Mouse (Mus musculus): ENCODE measurements around the gene Olfr983. TPM values are rescaled to one million over a fixed set of nuclear protein-coding genes. Genes with fewer than 3 reads are reported as not detected.

Gene Olfr983
- not detected for polyA plus RNA-seq (2014; fragmentation: Illumina TruSeq; extraction: RNeasy Lipid Tissue Mini Kit (QIAGEN cat#74804); ENCODE audit: low read depth, low replicate concordance)

DNA sequence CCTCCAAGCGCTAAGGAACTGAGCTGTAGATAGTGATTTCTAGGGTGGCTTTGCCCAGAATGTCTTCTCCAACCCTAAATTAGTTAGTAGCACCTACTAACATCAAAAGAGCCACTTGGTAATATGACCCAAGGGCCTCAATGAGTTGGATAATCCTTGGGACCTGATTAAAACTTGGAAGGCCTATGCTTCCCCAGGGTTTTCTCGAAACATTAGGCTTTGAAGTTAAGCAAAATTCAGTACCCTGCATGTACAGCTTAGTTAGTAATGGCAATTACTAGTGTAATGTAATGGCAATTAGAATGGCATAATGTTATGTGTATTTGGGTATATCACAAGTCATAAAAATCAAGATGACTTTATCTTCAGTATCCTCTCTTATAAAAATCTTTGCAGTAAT is at the start of gene Olfr983:
TSS of gene Olfr983 (minus strand) at position 101 of the 400 bp plus-strand sequence.

DNA sequence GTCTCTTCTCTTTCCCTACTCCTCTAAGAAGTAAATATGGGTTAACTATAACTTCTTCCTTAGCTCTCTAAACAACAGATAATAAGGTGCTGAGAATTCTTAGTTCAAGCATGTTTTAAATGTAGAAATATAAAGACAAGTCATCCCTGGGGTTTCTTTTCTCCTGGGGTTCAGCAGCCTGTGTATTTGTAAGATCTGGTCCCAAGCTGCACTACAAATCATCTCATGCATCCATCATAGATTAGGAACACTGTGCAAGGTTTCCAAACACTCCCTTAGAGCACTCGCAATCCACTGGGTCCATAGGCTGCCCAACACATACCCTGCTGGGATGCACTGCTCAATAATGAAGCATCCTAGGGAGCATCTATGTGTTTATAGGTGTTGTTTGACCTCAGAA is 36.7 kb upstream of the Olfr983 start, which contains the start of gene Olfr985:
TSS of gene Olfr985 (minus strand) at position 101 of the 400 bp plus-strand sequence.

DNA sequence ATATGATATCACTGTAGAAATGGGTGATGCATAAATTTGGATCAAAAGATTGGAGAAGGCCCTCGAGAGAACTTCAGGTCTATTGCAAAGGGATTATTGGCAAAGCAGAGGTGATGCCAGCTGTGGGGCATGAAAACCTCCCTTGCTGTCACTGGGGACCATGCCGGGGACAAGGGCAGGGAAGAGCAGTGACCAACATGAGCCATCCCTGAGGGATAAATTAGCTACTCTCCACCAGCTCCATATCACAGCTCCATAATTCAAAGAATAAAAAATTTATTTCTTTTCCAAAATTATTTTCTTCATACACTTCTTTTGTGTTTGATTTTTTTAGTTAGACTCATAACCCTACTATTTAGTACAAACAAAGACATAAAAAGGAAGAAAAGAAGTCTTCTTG is 20.7 kb upstream of the Olfr983 start, which contains the start of gene Olfr984:
TSS of gene Olfr984 (minus strand) at position 101 of the 400 bp plus-strand sequence.

DNA sequence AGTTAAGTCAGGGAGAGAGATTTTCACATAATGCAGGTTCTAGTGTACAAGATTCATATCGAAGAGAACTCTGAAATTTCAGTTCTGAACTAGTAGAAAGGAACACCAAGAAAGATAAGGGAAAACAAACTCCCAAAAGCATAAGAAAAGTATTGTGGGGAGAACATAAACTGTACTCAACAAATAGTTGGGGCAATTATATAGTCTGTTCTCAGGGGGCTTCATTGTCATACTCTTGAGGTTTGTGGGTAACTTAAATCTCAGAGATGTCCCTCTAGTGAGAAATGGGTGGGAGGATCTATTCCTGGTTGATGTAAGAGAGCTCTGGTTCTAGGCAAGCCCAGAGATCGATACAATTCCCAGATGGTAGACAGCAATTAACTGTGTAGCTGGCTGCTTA is 19.9 kb downstream of the Olfr983 start, which contains the start of gene Olfr982:
TSS of gene Olfr982 (plus strand) at position 301 of the 400 bp plus-strand sequence.

Other genes with a start within 250 kb of the Olfr983 start
- not detected for gene Olfr972, start 227.2 kb downstream of the Olfr983 start, polyA plus RNA-seq (2014; fragmentation: Illumina TruSeq; extraction: RNeasy Lipid Tissue Mini Kit (QIAGEN cat#74804); ENCODE audit: low read depth, low replicate concordance)
- not detected for gene Olfr229, start 186.3 kb downstream of the Olfr983 start, polyA plus RNA-seq (2014; fragmentation: Illumina TruSeq; extraction: RNeasy Lipid Tissue Mini Kit (QIAGEN cat#74804); ENCODE audit: low read depth, low replicate concordance)
- gene Olfr974, start 156.1 kb downstream of the Olfr983 start, polyA plus RNA-seq (2014; fragmentation: Illumina TruSeq; extraction: RNeasy Lipid Tissue Mini Kit (QIAGEN cat#74804); ENCODE audit: low read depth, low replicate concordance), result not detected
- gene Olfr975, start 141.5 kb downstream of the Olfr983 start, polyA plus RNA-seq (2014; fragmentation: Illumina TruSeq; extraction: RNeasy Lipid Tissue Mini Kit (QIAGEN cat#74804); ENCODE audit: low read depth, low replicate concordance), result not detected
- not detected for gene Olfr976, start 132.5 kb downstream of the Olfr983 start, polyA plus RNA-seq (2014; fragmentation: Illumina TruSeq; extraction: RNeasy Lipid Tissue Mini Kit (QIAGEN cat#74804); ENCODE audit: low read depth, low replicate concordance)
- gene Olfr978, start 101.5 kb downstream of the Olfr983 start, polyA plus RNA-seq (2014; fragmentation: Illumina TruSeq; extraction: RNeasy Lipid Tissue Mini Kit (QIAGEN cat#74804); ENCODE audit: low read depth, low replicate concordance), result not detected
- gene Olfr979, start 90.1 kb downstream of the Olfr983 start, polyA plus RNA-seq (2014; fragmentation: Illumina TruSeq; extraction: RNeasy Lipid Tissue Mini Kit (QIAGEN cat#74804); ENCODE audit: low read depth, low replicate concordance), result not detected
- gene Olfr980, start 84.0 kb downstream of the Olfr983 start, polyA plus RNA-seq (2014; fragmentation: Illumina TruSeq; extraction: RNeasy Lipid Tissue Mini Kit (QIAGEN cat#74804); ENCODE audit: low read depth, low replicate concordance), result not detected
- gene Olfr981, start 72.1 kb downstream of the Olfr983 start, polyA plus RNA-seq (2014; fragmentation: Illumina TruSeq; extraction: RNeasy Lipid Tissue Mini Kit (QIAGEN cat#74804); ENCODE audit: low read depth, low replicate concordance), result not detected
- gene Olfr982, start 19.8 kb downstream of the Olfr983 start, polyA plus RNA-seq (2014; fragmentation: Illumina TruSeq; extraction: RNeasy Lipid Tissue Mini Kit (QIAGEN cat#74804); ENCODE audit: low read depth, low replicate concordance), result not detected
- not detected for gene Olfr984, start 20.6 kb upstream of the Olfr983 start, polyA plus RNA-seq (2014; fragmentation: Illumina TruSeq; extraction: RNeasy Lipid Tissue Mini Kit (QIAGEN cat#74804); ENCODE audit: low read depth, low replicate concordance)
- gene Olfr985, start 36.6 kb upstream of the Olfr983 start, polyA plus RNA-seq (2014; fragmentation: Illumina TruSeq; extraction: RNeasy Lipid Tissue Mini Kit (QIAGEN cat#74804); ENCODE audit: low read depth, low replicate concordance), result not detected
- gene Tmem225, start 54.5 kb upstream of the Olfr983 start, polyA plus RNA-seq (2014; fragmentation: Illumina TruSeq; extraction: RNeasy Lipid Tissue Mini Kit (QIAGEN cat#74804); ENCODE audit: low read depth, low replicate concordance), result not detected
- not detected for gene Olfr986, start 87.3 kb upstream of the Olfr983 start, polyA plus RNA-seq (2014; fragmentation: Illumina TruSeq; extraction: RNeasy Lipid Tissue Mini Kit (QIAGEN cat#74804); ENCODE audit: low read depth, low replicate concordance)
- gene Zfp202, start 98.7 kb upstream of the Olfr983 start, polyA plus RNA-seq (2014; fragmentation: Illumina TruSeq; extraction: RNeasy Lipid Tissue Mini Kit (QIAGEN cat#74804); ENCODE audit: low read depth, low replicate concordance), result 3.5 TPM
- 2.5 TPM for gene Scn3b, start 175.6 kb upstream of the Olfr983 start, polyA plus RNA-seq (2014; fragmentation: Illumina TruSeq; extraction: RNeasy Lipid Tissue Mini Kit (QIAGEN cat#74804); ENCODE audit: low read depth, low replicate concordance)

All from sigmoid colon, adult 10 weeks (tissue).